Mouse (Mus musculus) megakaryocyte-erythroid progenitor cell, adult 5-6 weeks (primary cell): ENCODE measurements around the gene Tmco5b. TPM values are rescaled to one million over a fixed set of nuclear protein-coding genes. Genes with fewer than 3 reads are reported as not detected.
A peak's percentile ranks its signal among the peaks of the same experiment; 100 is the strongest.

ENCODE experiments used
- ATAC-seq: replicated peaks from 2 replicates; pipeline ENCODE4 v1.8.0; 2016; ENCODE audit warnings: mild to moderate bottlenecking, inconsistent platforms; ENCODE audit not compliant: severe bottlenecking, poor library complexity, low FRiP score, low TSS enrichment
- total RNA-seq, 2 experiments: library from RNA; stranded (forward) in 1 of 2; stranded (reverse) in 1 of 2; fragments of 200-1000, 215-1000 nt in 1 of 2; fragments of >200 nt in 1 of 2; fragmentation: Nextera tagmentation in 1 of 2; gene quantifications; 2 replicates each; pipeline ENCODE4 v1.2.3; 2014 to 2017

The Tmco5b gene
- total RNA-seq (2014; fragmentation: Nextera tagmentation) = not detected in 2 replicates
- total RNA-seq (2017) = not detected in 2 replicates

DNA sequence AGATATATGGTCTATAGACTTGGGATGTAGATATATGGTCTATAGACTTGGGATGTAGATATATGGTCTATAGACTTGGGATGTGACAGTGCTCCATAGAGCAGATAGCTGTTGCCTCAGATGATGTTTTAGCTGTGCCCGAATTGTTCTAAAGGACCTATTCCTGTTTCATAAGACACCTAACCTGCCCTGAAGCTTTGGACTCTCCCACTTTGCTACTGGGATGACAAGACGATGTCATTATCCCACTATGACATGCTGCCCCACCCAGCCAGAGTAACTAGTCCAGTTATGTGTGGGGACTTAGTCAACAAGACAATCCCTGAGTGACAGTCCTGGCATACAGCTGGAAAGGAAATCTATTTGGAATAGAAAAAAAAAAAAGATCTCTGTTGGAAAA is at the start of gene Tmco5b:
Gene Tmco5b, plus strand, starts transcription at position 301 of the 400 bp plus-strand sequence.
- no peak for ATAC-seq

DNA sequence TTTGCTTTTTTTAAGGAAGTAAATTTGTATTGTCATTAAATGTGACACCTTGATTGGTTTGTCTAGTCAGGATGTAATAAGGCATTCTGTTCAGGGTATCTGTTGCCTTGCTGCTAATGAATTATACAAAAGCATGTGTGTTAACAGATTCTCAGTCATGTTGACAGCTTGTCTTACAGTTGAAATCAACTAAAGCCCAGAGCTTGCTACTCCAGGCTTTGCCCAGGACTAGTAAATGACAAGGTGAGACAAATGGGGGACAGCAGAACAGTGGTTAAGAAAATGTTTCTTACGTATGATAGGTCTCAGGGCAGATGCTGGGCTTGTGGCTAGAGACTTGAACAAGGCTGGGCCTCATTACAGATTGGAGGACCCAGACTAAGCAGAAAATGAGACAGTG is 48.5 kb upstream of the Tmco5b start:
- no peak for ATAC-seq

DNA sequence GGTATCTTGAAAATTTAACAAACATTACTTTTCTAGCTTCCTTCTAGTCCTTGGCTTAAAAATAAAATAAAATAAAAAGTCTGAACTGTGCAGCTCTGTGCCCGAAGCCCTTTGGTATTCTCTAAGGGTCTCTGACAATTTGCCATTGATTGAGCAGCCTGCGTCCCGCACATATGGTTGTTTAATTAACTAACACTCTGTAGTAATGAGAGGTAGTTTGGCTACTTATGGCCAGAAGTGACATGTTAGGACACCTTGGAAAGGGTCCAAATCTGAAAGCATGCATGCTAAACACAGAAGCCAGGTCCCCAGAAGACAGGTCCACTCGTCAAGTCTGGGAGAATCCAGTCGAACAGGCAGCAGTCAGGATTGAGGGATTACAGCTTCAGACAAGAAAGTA is 46.7 kb upstream of the Tmco5b start:
- ATAC-seq = no peak

DNA sequence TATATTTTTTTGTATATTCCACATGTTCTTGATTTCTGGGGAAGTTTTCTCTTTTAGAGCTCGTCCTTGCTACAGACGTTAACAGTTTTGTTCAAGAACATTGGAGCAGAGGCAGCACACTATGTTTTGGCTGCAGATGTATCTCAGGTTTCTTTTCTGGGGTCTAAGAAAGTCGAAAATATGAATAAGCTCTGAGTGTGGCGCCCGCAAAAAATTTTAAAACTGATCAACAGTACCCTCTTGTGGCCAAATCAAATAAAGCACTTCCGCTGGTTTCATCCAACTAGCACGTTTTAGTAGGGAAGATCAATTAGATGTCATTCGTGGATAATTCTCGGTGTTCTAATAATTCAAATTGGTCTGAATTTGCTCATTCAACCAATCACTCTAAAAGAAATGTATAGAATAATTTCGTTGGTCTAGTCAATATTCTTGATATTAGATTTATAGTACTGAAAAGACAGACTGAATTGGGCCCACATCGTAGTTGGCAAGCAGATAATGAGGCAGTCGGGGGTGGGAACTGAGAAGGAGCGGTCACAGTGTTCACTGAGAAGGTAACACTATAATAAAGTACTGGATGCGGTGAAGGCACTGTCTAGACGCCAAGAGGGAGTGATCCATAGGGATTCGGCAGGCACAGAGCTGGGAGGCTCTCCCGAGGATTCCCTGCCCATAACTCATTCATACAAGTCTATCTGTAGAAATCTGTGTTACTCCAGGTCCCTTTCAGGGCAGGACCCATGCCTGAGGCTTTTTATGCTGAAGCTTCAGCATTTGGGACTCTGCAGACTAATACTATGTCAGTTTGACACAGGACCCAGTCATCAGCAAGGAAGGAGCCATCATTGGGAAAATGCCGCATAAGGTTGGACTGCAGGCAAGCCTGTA is 17.1 kb downstream of the Tmco5b start:
- peak; percentile 70; the same call in 1 of the 2 replicates for ATAC-seq

GRCm38 (mm10) chr2:113303240-113303538 is 17.7 kb downstream of the Tmco5b start:
- ATAC-seq = no peak

- ATAC-seq = peak; percentile 86
These were observed 19.8 kb downstream of the Tmco5b start for GRCm38 (mm10) chr2:113305339-113305738.

GRCm38 (mm10) chr2:113311211-113311610 is 25.7 kb downstream of the Tmco5b start:
- no peak for ATAC-seq

GRCm38 (mm10) chr2:113323016-113323415 is 37.5 kb downstream of the Tmco5b start:
- ATAC-seq = no peak

- ATAC-seq = no peak
These were observed 48.4 kb downstream of the Tmco5b start for GRCm38 (mm10) chr2:113333799-113334541.

- no peak for ATAC-seq
These were observed 50.2 kb downstream of the Tmco5b start for GRCm38 (mm10) chr2:113335561-113336294.

GRCm38 (mm10) chr2:113344536-113344935 is 59.0 kb downstream of the Tmco5b start:
- ATAC-seq = no peak

Other genes with a start within 250 kb of the Tmco5b start
- 0.07 TPM in 1 of 2 replicates, not detected in the other for gene Ryr3, start 68.6 kb upstream of the Tmco5b start, total RNA-seq (2014; fragmentation: Nextera tagmentation)
- gene Ryr3, start 68.6 kb upstream of the Tmco5b start, total RNA-seq (2017) = not detected in 2 replicates
- gene Fmn1, start 42.0 kb downstream of the Tmco5b start, total RNA-seq (2014; fragmentation: Nextera tagmentation) = not detected in 2 replicates
- gene Fmn1, start 42.0 kb downstream of the Tmco5b start, total RNA-seq (2017) = not detected in 2 replicates